Mouse (Mus musculus): ENCODE data around the gene C1qb. TPM values are rescaled to one million over a fixed set of nuclear protein-coding genes. Genes with fewer than 3 reads are reported as not detected.

Gene C1qb
- polyA plus RNA-seq, 1 experiment from 2014 or later = 62.0 TPM

- peak; percentile 77 for ATAC-seq (ENCODE audit: low FRiP score)
- peaks cover 48% of the 10 kb centered on the region for H3K27me3 ChIP-seq (replicated peaks)
- WGBS = 4% methylated on average over 9 of the region's 9 CpGs
- H3K27ac ChIP-seq (replicated peaks) = no peak overlapping the region
- H3K36me3 ChIP-seq = no peaks in the 10 kb centered on the region
- no peak overlapping the region for H3K9ac ChIP-seq (replicated peaks)
- no peak overlapping the region for H3K4me3 ChIP-seq (replicated peaks)
- peaks cover 14% of the 10 kb centered on the region for H3K4me1 ChIP-seq
- no peaks in the 10 kb centered on the region for H3K9me3 ChIP-seq (replicated peaks)
- no peak overlapping the region for H3K4me2 ChIP-seq
Measured at GRCm38 (mm10) chr4:136893691-136894543, 7.9 kb upstream of the C1qb start.

GRCm38 (mm10) chr4:136892811-136893210, 6.8 kb upstream of the C1qb start, which contains the start of gene C1qc:
TSS of gene C1qc (minus strand) at chr4:136893065.
- Histone ChIP-seq H3K27me3 (replicated peaks) (peaks cover 48% of the 10 kb centered on the region), H3K9me3 (replicated peaks) (no peaks in the 10 kb centered on the region), H3K4me2 (no peak within 1 kb of the TSS), H3K36me3 (no peaks in the 10 kb centered on the region), H3K4me1 (peaks cover 14% of the 10 kb centered on the region), H3K27ac (replicated peaks) (no peak within 1 kb of the TSS), H3K4me3 (replicated peaks) (no peak within 1 kb of the TSS), H3K9ac (replicated peaks) (no peak within 1 kb of the TSS)
- no peak for ATAC-seq (ENCODE audit: low FRiP score)
- WGBS = 74% methylated on average over 5 of the region's 5 CpGs

GRCm38 (mm10) chr4:136892371-136892770, 6.4 kb upstream of the C1qb start:
- peaks cover 14% of the 10 kb centered on the region for H3K4me1 ChIP-seq
- H3K27ac ChIP-seq (replicated peaks) = no peak overlapping the region
- H3K36me3 ChIP-seq = no peaks in the 10 kb centered on the region
- peaks cover 48% of the 10 kb centered on the region for H3K27me3 ChIP-seq (replicated peaks)
- no peak overlapping the region for H3K9ac ChIP-seq (replicated peaks)
- no peak overlapping the region for H3K4me3 ChIP-seq (replicated peaks)
- no peak overlapping the region for H3K4me2 ChIP-seq
- no peaks in the 10 kb centered on the region for H3K9me3 ChIP-seq (replicated peaks)
- no peak for ATAC-seq (ENCODE audit: low FRiP score)
- WGBS = 54% methylated on average over 7 of the region's 7 CpGs

- no peak for ATAC-seq (ENCODE audit: low FRiP score)
- Histone ChIP-seq H3K27me3 (replicated peaks) (peaks cover 35% of the 10 kb centered on the region), H3K9ac (replicated peaks) (no peak overlapping the region), H3K4me1 (peaks cover 15% of the 10 kb centered on the region), H3K27ac (replicated peaks) (no peak overlapping the region), H3K36me3 (no peaks in the 10 kb centered on the region), H3K4me2 (no peak overlapping the region), H3K9me3 (replicated peaks) (no peaks in the 10 kb centered on the region), H3K4me3 (replicated peaks) (no peak overlapping the region)
- WGBS = 88% methylated on average over 4 of the region's 4 CpGs
Measured at GRCm38 (mm10) chr4:136891115-136891514, 5.1 kb upstream of the C1qb start.

GRCm38 (mm10) chr4:136889981-136890380, 4.0 kb upstream of the C1qb start:
- 90% methylated on average over 15 of the region's 15 CpGs for WGBS
- Histone ChIP-seq H3K9ac (replicated peaks) (no peak overlapping the region), H3K4me2 (no peak overlapping the region), H3K4me3 (replicated peaks) (no peak overlapping the region), H3K4me1 (peaks cover 13% of the 10 kb centered on the region), H3K36me3 (no peaks in the 10 kb centered on the region), H3K9me3 (replicated peaks) (no peaks in the 10 kb centered on the region), H3K27ac (replicated peaks) (no peak overlapping the region), H3K27me3 (replicated peaks) (peaks cover 27% of the 10 kb centered on the region; the same call in 1 of the 2 replicates)
- ATAC-seq (ENCODE audit: low FRiP score) = no peak

GRCm38 (mm10) chr4:136887714-136888113, 1.7 kb upstream of the C1qb start:
- no peak for ATAC-seq (ENCODE audit: low FRiP score)
- 77% methylated on average over 5 of the region's 5 CpGs for WGBS
- no peak overlapping the region for H3K4me3 ChIP-seq (replicated peaks)
- H3K9me3 ChIP-seq (replicated peaks) = no peaks in the 10 kb centered on the region
- no peak overlapping the region for H3K27ac ChIP-seq (replicated peaks)
- H3K4me2 ChIP-seq = no peak overlapping the region
- peaks cover 15% of the 10 kb centered on the region; the same call in 1 of the 2 replicates for H3K27me3 ChIP-seq (replicated peaks)
- H3K36me3 ChIP-seq = no peaks in the 10 kb centered on the region
- H3K4me1 ChIP-seq = peaks cover 8% of the 10 kb centered on the region; the same call in 1 of the 2 replicates
- no peak overlapping the region for H3K9ac ChIP-seq (replicated peaks)

- H3K4me3 ChIP-seq (replicated peaks) = no peak overlapping the region
- no peaks in the 10 kb centered on the region for H3K36me3 ChIP-seq
- 35% methylated on average over 5 of the region's 5 CpGs for WGBS
- H3K27ac ChIP-seq (replicated peaks) = no peak overlapping the region
- no peaks in the 10 kb centered on the region for H3K27me3 ChIP-seq (replicated peaks)
- H3K4me1 ChIP-seq = no peaks in the 10 kb centered on the region
- no peak for ATAC-seq (ENCODE audit: low FRiP score)
- H3K9me3 ChIP-seq (replicated peaks) = no peaks in the 10 kb centered on the region
- H3K9ac ChIP-seq (replicated peaks) = no peak overlapping the region
- H3K4me2 ChIP-seq = no peak overlapping the region
Measured at GRCm38 (mm10) chr4:136878601-136879000, 7.4 kb downstream of the C1qb start.

- H3K9ac ChIP-seq (replicated peaks) = no peak overlapping the region
- H3K4me1 ChIP-seq = no peaks in the 10 kb centered on the region
- H3K27ac ChIP-seq (replicated peaks) = no peak overlapping the region
- no peak overlapping the region for H3K4me2 ChIP-seq
- 56% methylated on average over 8 of the region's 8 CpGs for WGBS
- ATAC-seq (ENCODE audit: low FRiP score) = no peak
- H3K36me3 ChIP-seq = no peaks in the 10 kb centered on the region
- H3K4me3 ChIP-seq (replicated peaks) = no peak overlapping the region
- H3K27me3 ChIP-seq (replicated peaks) = no peaks in the 10 kb centered on the region
- no peaks in the 10 kb centered on the region for H3K9me3 ChIP-seq (replicated peaks)
Measured at GRCm38 (mm10) chr4:136878171-136878570, 7.8 kb downstream of the C1qb start.

GRCm38 (mm10) chr4:136876971-136877370, 9.0 kb downstream of the C1qb start:
- ATAC-seq (ENCODE audit: low FRiP score) = no peak
- Histone ChIP-seq H3K36me3 (no peaks in the 10 kb centered on the region), H3K4me3 (replicated peaks) (no peak overlapping the region), H3K9me3 (replicated peaks) (no peaks in the 10 kb centered on the region), H3K27ac (replicated peaks) (no peak overlapping the region), H3K9ac (replicated peaks) (no peak overlapping the region), H3K4me2 (no peak overlapping the region), H3K4me1 (no peaks in the 10 kb centered on the region), H3K27me3 (replicated peaks) (no peaks in the 10 kb centered on the region)
- WGBS = 21% methylated on average over 7 of the region's 7 CpGs

- H3K27ac ChIP-seq (replicated peaks) = no peak overlapping the region
- no peaks in the 10 kb centered on the region for H3K9me3 ChIP-seq (replicated peaks)
- H3K27me3 ChIP-seq (replicated peaks) = no peaks in the 10 kb centered on the region
- no peak overlapping the region for H3K4me2 ChIP-seq
- ATAC-seq (ENCODE audit: low FRiP score) = no peak
- no peak overlapping the region for H3K4me3 ChIP-seq (replicated peaks)
- WGBS = 79% methylated on average over 14 of the region's 14 CpGs
- H3K36me3 ChIP-seq = no peaks in the 10 kb centered on the region
- no peaks in the 10 kb centered on the region for H3K4me1 ChIP-seq
- no peak overlapping the region for H3K9ac ChIP-seq (replicated peaks)
Measured at GRCm38 (mm10) chr4:136875012-136875411, 11.0 kb downstream of the C1qb start.

- WGBS = 80% methylated on average over 6 of the region's 6 CpGs
- no peak for ATAC-seq (ENCODE audit: low FRiP score)
Measured at GRCm38 (mm10) chr4:136868371-136868770, 17.6 kb downstream of the C1qb start.

GRCm38 (mm10) chr4:136867690-136868345, 18.2 kb downstream of the C1qb start:
- no peak overlapping the region for H3K9ac ChIP-seq (replicated peaks)
- no peak for ATAC-seq (ENCODE audit: low FRiP score)
- no peak overlapping the region for H3K27ac ChIP-seq (replicated peaks)
- no peaks in the 10 kb centered on the region for H3K9me3 ChIP-seq (replicated peaks)
- H3K4me2 ChIP-seq = no peak overlapping the region
- 14% methylated on average over 11 of the region's 12 CpGs for WGBS
- H3K36me3 ChIP-seq = no peaks in the 10 kb centered on the region
- H3K27me3 ChIP-seq (replicated peaks) = no peaks in the 10 kb centered on the region
- H3K4me1 ChIP-seq = peaks cover 24% of the 10 kb centered on the region
- no peak overlapping the region for H3K4me3 ChIP-seq (replicated peaks)

More at GRCm38 (mm10) chr4:136868371-136868770, 17.6 kb downstream of the C1qb start:
- no peak overlapping the region for H3K4me3 ChIP-seq (replicated peaks)
- peaks cover 24% of the 10 kb centered on the region for H3K4me1 ChIP-seq
- H3K27ac ChIP-seq (replicated peaks) = no peak overlapping the region
- H3K4me2 ChIP-seq = no peak overlapping the region
- no peaks in the 10 kb centered on the region for H3K27me3 ChIP-seq (replicated peaks)
- no peaks in the 10 kb centered on the region for H3K9me3 ChIP-seq (replicated peaks)
- H3K9ac ChIP-seq (replicated peaks) = no peak overlapping the region
- H3K36me3 ChIP-seq = no peaks in the 10 kb centered on the region

All from neural tube, embryonic 15.5 days (tissue).